Mouse (Mus musculus): ENCODE data around the gene Smg5.
"Not testable (repeated sequence)": the region's sequence is repeated elsewhere in the genome, so short reads cannot be mapped to it uniquely, and the experiment has no call there.

Gene Smg5

DNA sequence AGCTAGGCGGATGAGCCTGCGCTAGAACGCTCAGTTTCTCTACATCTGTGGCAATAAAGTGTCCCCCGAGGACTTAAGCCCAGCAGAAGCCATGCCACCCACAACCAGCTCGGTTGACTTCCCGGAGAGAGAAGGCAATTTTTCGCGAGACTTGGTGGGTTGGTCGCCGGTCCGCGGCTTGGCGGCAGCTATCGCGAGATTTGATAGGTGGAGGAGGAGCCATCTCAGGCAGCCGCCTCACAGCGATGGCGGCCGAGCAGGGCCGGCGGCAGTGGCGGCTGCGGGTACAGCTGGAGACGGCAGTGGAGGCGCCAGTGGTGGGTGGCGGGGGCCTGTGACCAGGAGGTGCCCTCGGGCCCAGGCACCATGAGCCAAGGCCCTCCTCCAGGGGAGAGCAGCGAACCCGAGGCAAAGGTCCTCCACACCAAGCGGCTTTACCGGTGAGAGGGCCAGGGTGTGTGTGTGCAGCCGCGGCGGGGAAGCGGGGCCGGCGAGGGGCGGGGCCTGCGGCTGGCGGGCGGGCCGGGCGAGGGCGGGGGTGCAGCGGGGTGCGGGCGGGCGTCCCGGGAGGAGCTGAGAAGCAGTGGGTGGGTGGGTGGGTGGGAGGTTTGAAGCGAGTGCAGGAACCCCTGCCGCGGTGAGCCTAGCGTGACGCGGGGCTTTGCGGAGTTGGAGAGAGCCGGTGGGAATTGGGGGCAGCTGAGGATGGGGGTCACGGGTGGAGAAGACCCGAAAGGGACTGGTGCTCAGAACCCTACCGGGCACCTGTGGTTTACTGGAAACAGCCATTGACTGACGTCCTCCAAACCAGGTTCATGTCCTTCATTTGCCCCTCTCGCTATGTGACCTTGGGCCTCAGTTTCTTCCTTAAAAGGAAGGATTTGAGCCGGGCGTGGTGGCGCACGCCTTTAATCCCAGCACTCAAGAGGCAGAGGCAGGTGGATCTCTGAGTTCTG is at the start of gene Smg5, which contains the start of gene Tmem79:
TSS of gene Smg5 (plus strand) at position 203 of the 956 bp plus-strand sequence.
TSS of gene Tmem79 (minus strand) at position 91 of the 956 bp plus-strand sequence.
- peak; percentile 96 for DNase-seq (ENCODE audit: low spot score)

- no peak for DNase-seq (ENCODE audit: low spot score)
These were observed 49.0 kb upstream of the Smg5 start, which contains the start of gene Gm38392 for GRCm38 (mm10) chr3:88287110-88287509. TSS of gene Gm38392 (minus strand) at chr3:88287210.

DNA sequence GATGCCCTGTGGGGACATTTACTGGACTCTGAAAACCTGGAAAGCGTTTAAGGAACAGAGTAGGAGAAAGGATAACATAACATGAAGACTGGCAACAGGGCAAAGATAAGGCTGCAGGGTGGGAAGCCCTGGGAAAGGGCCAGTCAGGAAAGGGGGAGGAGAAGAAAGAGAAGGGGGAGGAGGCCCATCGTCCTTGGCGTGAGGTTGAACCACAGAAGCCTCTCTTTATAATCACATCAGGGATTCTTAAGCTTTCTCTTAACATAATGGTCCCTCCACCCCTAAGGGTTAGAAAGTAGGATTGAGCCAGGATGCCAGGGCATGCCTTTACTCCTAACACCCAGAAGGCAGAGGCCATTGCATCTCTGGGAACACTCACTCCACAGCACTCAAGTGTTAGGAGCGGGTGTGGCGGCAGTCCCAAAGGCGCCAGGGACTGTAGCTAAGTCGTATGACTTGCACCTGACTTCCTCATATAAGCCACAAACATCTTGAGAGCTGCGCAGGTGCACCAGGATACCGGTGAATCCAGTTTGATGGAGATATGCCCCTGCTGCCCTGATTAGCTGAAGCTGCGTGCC is 47.8 kb upstream of the Smg5 start:
- DNase-seq (ENCODE audit: low spot score) = not testable (repeated sequence)

GRCm38 (mm10) chr3:88291970-88292369 is 44.1 kb upstream of the Smg5 start:
- DNase-seq (ENCODE audit: low spot score) = no peak

GRCm38 (mm10) chr3:88295272-88295671 is 40.8 kb upstream of the Smg5 start:
- not testable (repeated sequence) for DNase-seq (ENCODE audit: low spot score)

GRCm38 (mm10) chr3:88296110-88296560 is 39.9 kb upstream of the Smg5 start:
- DNase-seq (ENCODE audit: low spot score) = peak; percentile 56

DNA sequence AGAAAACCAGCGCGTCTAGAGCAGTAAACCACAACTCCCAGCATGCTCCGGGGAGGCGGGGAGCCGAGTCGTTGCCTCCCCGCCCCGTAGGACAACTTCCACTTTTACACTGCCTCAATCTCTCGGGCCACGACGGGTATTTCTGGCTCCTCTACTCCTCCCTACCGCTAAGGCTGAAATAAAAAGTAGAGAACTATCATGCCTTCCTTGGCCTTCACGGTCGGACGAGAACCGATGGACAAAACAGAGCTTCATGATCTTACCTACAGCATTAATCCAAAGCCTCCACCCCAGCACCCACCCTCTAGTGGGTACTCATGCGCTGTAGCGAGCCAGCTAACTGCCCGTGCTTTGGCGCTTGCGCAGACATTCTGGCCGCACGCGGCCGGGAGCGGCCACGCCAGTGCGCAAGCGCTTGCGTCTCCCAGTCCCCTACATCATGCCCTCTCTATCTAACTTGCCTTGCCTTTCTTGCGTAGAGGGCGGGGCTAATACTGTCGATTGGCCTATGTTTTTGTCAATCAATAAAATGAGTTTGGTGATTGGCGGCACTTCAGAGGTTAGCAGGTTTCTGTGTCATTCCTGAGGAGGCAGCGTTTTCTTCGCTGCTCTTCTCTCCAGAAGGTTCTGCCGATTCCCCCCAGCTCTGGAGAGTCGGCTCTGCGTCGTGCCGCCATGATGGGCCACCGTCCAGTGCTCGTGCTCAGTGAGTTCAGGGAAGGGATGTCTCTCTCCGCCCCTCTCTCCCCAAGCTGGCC is 39.3 kb upstream of the Smg5 start, which contains the start of the genes Tsacc and Cct3:
TSS of gene Tsacc (minus strand) at position 439 of the 758 bp plus-strand sequence.
TSS of gene Cct3 (plus strand) at position 556 of the 758 bp plus-strand sequence.
- peak; percentile 94 for DNase-seq (ENCODE audit: low spot score)

GRCm38 (mm10) chr3:88297321-88297851 is 38.7 kb upstream of the Smg5 start:
- no peak for DNase-seq (ENCODE audit: low spot score)

- no peak for DNase-seq (ENCODE audit: low spot score)
These were observed 36.9 kb upstream of the Smg5 start for GRCm38 (mm10) chr3:88299172-88299571.

DNA sequence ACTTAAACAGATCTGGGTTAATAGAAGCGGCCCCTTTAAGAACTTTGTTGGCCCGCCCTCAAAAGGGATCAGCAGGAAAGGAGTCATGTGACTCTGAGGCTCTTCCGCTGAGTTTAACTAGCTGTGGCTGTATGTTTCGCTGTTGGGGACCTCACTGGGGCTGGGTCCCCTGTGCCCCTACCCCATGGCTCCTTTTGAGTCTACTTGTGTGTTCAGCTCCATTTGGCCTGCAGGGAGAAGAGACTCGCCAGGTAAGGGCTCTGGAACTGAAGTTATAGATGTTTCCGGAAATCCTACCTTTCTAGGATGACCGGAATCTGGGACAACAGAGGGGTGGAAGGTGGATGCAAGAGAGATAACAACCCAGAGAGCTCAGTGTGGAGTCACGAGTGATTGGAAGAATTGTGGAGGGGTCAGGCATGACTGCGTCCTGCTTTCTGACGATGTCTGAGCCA is 11.1 kb upstream of the Smg5 start, which contains the start of gene Glmp:
TSS of gene Glmp (plus strand) at position 73 of the 455 bp plus-strand sequence.
- DNase-seq (ENCODE audit: low spot score) = peak; percentile 67

GRCm38 (mm10) chr3:88328956-88329355 is 7.1 kb upstream of the Smg5 start:
- DNase-seq (ENCODE audit: low spot score) = no peak

GRCm38 (mm10) chr3:88331282-88331681 is 4.8 kb upstream of the Smg5 start:
- DNase-seq (ENCODE audit: low spot score) = peak; percentile 63

- no peak for DNase-seq (ENCODE audit: low spot score)
These were observed 1.9 kb upstream of the Smg5 start for GRCm38 (mm10) chr3:88334029-88334658.

- DNase-seq (ENCODE audit: low spot score) = no peak
These were observed 1.1 kb upstream of the Smg5 start for GRCm38 (mm10) chr3:88334902-88335435.

DNA sequence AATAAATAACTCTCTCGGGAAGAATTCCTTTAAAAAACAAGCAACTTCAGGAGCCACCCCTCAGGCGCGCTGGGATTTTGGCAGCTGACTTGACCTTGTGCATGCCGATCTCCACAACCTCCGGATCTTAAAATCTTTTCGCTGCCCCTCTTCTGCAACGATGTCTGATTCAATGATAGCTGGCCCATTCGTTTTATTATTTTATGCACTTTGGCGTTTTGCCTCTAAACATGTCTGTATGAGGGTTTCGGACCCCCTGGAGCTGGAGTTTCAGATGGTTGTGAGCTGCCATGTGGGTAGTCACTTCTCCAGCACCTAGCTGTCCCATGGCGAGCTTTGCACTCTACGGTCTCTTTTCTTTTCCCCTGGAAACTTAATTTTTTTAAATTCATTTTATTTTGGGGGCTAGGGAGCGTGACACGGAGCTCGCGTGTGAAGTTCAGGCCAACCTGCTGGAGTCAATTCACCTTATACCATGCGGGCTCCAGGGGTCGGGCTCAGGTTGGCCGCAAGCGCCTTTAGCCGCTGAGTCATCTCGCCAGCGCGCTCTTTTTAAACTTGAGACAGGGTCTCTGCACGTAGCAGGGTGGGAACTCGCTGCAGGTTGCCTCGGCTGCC is 515 bp upstream of the Smg5 start:
- no peak for DNase-seq (ENCODE audit: low spot score)

DNA sequence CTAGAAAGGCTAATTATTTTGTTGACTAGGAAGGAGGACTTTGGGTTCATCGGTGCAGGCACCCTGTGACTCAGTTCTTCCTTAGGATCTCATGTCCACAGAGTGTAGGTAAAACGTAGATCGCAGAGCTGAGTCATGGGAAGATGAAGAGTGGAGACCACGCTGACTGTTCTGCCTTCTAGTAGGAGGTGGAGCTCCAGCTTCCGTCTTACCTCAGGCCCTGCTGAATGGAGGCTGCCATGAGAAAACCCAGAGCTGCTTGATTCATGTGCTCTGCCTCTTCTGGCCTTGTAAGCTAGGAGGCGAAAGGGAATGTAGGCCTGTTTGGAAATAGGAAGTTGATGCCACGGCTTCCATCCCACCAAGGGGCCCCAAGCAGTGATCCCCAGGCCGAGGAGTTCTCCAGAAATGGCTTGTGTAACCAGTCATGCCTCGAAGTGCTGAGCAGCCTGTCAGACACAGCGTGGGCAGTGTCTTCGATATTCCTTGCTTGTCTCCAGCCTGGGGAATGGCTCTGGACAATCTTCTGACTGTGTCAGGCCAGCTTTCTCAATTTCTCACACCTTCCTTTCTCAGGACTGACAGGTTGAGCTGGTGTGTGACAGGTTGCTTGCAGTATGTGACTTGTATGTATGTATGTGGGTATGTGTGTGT is 1.4 kb downstream of the Smg5 start:
- no peak for DNase-seq (ENCODE audit: low spot score)

GRCm38 (mm10) chr3:88338316-88338715 is 2.3 kb downstream of the Smg5 start:
- DNase-seq (ENCODE audit: low spot score) = no peak

DNA sequence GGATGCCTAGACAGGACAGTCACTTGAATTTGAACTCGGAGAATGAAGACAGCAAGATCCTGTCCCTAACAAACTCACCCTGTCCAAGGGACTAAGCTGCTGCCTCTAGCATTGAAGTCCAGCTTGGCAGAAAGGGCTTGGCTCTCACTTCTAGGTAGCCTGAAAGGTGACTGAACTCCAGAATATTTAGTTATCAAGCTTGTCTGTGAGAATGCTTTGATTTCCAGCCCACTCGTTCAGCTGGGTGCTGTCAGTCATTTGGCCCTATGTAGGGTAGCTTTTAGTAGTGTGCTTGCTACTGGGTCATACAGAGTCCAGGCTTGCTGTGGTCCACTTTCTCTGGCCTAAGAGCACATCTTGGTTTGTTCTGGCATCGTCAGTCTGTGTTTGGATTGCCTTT is 2.9 kb downstream of the Smg5 start:
- no peak for DNase-seq (ENCODE audit: low spot score)

- DNase-seq (ENCODE audit: low spot score) = no peak
These were observed 14.7 kb downstream of the Smg5 start for GRCm38 (mm10) chr3:88350732-88351131.

- no peak for DNase-seq (ENCODE audit: low spot score)
These were observed 16.8 kb downstream of the Smg5 start for GRCm38 (mm10) chr3:88352907-88353306.
